Mouse (Mus musculus): ENCODE results near the gene Rcbtb2. TPM values are rescaled to one million over a fixed set of nuclear protein-coding genes. Genes with fewer than 3 reads are reported as not detected.

The Rcbtb2 gene
- total RNA-seq, 1 experiment from 2014 or later = 52.1 TPM

DNA sequence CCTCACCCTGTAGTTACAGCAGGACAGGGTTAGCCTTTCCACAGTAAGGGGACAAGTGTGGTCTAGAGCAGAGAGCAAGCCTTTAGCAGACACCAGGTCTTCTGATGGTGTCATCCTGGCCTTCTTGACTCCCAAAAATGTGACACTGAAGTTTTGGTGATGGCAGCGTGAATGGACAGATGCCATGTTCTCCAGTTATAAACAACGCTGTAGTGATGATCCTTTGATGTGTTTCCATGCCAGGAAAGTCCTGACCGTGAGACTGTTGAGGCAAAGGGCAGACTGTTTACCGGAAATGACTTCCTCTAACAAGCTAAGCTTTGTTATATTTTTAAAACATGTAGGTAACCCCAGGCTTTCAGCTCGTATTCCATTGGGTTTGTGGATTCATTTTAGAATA lies 17.0 kb downstream of the Rcbtb2 start:
- no peak for ATAC-seq (replicated peaks in 1 of 2; ENCODE audit: insufficient read depth in 1 of 2, low FRiP score in 2 of 2, low TSS enrichment in 1 of 2, low read depth in 1 of 2, poor library complexity in 2 of 2, severe bottlenecking in 2 of 2)

DNA sequence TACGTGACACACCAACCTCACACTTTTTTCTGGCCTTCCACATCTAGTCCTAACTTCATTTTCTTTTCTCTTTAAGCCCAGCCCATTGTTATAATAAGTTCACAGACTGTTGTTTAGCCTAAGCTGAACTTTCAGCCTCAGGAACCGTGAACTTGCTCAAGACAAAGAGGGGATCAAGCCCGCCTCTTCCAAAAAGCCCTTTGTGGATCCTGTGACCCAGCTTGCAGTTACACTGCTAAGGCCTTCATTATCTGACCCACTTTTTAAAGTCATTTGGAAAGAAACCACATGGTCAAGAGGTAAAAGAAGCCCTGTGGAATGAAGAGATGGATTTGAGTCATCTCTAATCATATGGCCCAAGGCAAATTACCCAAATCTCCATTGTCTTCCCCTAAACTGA lies 19.0 kb downstream of the Rcbtb2 start:
- no peak for ATAC-seq (replicated peaks in 1 of 2; ENCODE audit: insufficient read depth in 1 of 2, low FRiP score in 2 of 2, low TSS enrichment in 1 of 2, low read depth in 1 of 2, poor library complexity in 2 of 2, severe bottlenecking in 2 of 2)

DNA sequence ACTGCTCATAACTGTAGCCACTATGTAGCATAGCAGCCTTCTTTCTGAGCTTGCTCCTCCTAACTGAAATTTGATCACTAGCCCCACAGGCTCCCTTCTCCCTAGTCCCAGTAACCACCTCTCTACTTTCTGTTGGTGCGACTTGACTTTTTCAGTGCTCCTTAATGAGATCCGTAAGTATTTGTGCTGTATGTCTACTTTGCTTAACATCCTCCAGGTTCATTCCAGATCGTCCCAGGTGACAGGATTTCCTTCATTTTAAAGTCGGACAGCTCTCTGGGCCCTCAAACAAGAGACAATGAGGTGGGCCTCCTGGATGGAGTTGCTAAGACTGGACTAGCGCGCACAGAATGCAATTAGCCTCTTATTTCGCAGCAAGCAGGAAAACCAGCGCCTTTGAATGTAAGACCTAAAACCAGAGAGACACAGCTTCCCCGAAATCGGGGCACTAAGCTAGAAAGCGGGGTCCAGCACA lies 19.6 kb downstream of the Rcbtb2 start:
- ATAC-seq (replicated peaks in 1 of 2; ENCODE audit: insufficient read depth in 1 of 2, low FRiP score in 2 of 2, low TSS enrichment in 1 of 2, low read depth in 1 of 2, poor library complexity in 2 of 2, severe bottlenecking in 2 of 2) = 0 out of 4 replicates have a peak, but pooled peaks of 1 of the 2 experiments have one; percentile 17

DNA sequence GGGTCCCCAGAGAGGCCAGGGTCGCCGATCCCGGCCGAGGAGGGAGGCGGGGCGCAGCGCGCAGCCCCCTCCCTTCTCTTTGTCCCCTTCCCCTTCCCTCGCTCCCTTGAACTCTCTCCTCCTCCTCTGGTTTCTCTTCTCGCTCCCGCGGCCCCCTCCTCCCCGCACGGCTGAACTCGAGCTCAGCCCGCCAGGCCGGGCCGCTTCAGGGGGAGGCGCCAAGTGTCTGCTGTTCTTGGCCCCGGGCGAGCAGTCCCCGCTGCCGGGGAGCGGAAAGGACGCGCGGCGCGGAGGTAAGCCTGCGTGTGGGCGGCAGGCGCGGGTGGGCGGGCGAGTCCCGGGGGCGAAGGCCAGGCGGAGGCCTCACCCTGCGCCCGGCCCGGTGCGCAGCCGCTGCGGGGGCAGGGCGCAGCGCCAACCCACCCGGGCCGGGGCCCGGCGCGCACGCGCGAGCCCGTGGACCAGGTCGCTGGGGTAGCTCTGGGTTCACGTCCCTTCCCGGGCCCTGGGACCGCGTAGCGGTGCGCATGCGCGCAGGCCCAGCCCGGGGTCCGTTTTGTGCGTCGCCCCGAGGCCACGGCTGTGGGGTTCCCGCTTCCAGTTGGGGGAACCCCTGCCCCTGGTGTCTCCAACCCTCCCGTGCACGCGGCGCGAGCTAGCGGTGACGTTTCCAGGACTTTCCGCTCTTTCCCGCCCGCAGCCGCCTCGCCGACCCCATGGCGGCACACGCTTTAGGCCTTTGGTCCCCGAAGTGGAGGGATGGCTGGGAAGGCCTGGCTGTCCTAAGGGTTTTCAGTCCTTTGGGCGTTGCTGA lies 20.3 kb downstream of the Rcbtb2 start:
- ATAC-seq (replicated peaks in 1 of 2; ENCODE audit: insufficient read depth in 1 of 2, low FRiP score in 2 of 2, low TSS enrichment in 1 of 2, low read depth in 1 of 2, poor library complexity in 2 of 2, severe bottlenecking in 2 of 2) = peak; percentile 72 to 78

DNA sequence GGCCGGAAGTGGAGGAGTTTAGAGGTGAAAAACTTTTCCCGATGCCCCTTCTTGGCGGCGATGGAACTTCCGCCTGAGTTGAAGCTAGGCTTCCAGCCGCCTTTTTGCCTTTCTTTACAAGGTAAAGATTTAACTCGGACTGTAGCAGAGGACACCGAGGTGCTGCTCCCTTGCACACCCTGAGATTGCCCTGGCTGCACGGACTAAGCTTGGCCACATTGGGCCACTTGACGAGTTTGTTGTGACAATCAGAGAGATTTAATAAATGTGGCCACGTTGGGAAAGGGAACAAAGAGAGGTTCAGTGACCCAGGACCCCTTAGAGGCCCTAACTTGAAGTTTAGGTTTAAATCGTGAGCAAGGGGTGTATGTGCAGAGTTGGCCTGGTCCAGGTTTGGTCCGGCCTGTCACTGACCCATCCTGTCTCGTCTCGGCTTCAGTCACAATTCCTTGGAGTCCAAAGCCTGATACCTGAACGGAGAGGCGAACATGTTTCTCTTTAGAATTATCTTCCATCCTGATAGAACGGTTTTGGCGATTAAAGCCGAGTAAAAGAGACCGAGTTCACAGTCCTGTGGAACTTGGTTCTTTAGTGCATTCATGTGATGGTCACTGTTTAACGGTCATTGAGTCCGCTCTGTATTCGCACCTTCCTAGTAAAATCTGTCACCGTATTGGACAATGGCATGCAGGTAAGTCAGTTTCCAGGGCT lies 21.0 kb downstream of the Rcbtb2 start:
- ATAC-seq (replicated peaks in 1 of 2; ENCODE audit: insufficient read depth in 1 of 2, low FRiP score in 2 of 2, low TSS enrichment in 1 of 2, low read depth in 1 of 2, poor library complexity in 2 of 2, severe bottlenecking in 2 of 2) = no peak; a peak in 1 of 4 replicates

DNA sequence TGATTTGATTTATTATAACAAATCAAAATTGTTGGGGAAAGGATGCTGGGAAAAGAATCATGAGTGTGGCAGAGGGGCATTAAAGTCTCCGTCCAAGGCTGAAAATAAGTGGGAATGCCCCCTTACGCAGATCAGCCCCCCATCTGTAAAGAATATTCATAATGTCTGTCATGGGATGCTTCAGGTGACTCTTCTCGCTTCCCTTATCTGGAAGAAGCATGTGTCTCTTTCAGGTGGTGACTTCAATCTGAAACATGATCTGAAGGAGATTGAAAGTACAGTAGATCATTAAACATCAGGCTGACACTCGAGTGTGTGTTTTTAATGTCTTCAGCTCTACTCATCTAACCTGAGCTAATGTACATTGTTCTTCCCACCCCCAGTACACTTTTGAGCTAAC lies 22.7 kb downstream of the Rcbtb2 start:
- no peak for ATAC-seq (replicated peaks in 1 of 2; ENCODE audit: insufficient read depth in 1 of 2, low FRiP score in 2 of 2, low TSS enrichment in 1 of 2, low read depth in 1 of 2, poor library complexity in 2 of 2, severe bottlenecking in 2 of 2)

DNA sequence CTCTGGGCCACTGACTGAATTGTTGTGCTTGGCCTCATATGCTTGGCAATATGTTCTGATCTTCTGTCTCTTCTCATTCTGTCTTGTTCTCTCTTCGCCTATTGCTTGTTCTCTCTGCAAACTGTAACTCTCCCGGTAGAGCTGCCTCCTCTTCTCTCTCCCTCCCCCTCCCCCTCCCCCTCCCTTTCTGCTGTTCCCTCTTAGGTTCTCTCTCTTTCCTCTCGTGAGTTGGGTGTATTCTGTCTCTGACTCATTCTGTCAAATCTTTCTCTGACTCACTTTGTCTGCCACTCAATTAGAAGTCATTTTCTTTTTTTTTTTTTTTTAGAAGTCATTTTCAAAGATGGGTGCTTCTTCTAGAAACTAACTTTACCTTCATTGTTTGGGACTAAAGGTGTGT lies 23.9 kb downstream of the Rcbtb2 start:
- ATAC-seq (replicated peaks in 1 of 2; ENCODE audit: insufficient read depth in 1 of 2, low FRiP score in 2 of 2, low TSS enrichment in 1 of 2, low read depth in 1 of 2, poor library complexity in 2 of 2, severe bottlenecking in 2 of 2) = no peak

DNA sequence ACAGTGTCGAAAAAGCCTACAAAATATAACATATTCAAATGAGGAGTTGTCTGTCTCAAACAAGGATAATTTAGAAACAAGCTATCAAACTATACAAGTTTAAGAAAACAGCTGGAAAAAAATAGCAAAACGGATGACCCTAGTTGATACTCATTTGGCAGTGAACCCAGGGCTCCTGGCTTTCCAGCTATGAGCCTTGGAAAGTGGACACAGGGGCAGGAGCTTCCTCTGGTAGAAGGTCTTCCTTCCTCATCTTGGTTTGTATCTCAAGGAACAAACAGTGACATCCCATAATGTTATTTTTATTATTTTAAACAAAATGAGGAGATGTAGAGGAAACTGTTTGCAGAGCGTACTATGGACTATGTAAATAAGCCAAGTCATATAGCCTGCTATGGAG lies 25.3 kb downstream of the Rcbtb2 start:
- ATAC-seq (replicated peaks in 1 of 2; ENCODE audit: insufficient read depth in 1 of 2, low FRiP score in 2 of 2, low TSS enrichment in 1 of 2, low read depth in 1 of 2, poor library complexity in 2 of 2, severe bottlenecking in 2 of 2) = no peak

DNA sequence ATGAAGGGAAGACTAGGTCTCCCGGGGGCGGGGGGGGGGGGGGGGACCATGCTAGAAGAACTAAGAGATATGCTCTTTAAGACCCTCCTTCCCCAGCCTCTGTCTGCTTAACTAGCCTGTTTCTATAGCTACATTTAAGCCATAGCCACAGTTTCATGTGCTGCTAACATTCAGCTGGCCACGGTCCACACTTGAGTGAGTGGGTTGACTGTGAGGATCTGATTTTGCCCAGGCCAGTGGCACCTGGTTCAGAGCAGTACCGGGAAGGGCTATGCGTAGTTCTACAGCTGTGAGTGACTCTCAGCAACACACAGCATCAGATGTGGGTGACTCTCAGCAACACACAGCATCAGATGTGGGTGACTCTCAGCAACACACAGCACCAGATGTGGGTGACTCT lies 38.5 kb downstream of the Rcbtb2 start:
- ATAC-seq (replicated peaks in 1 of 2; ENCODE audit: insufficient read depth in 1 of 2, low FRiP score in 2 of 2, low TSS enrichment in 1 of 2, low read depth in 1 of 2, poor library complexity in 2 of 2, severe bottlenecking in 2 of 2) = no peak

DNA sequence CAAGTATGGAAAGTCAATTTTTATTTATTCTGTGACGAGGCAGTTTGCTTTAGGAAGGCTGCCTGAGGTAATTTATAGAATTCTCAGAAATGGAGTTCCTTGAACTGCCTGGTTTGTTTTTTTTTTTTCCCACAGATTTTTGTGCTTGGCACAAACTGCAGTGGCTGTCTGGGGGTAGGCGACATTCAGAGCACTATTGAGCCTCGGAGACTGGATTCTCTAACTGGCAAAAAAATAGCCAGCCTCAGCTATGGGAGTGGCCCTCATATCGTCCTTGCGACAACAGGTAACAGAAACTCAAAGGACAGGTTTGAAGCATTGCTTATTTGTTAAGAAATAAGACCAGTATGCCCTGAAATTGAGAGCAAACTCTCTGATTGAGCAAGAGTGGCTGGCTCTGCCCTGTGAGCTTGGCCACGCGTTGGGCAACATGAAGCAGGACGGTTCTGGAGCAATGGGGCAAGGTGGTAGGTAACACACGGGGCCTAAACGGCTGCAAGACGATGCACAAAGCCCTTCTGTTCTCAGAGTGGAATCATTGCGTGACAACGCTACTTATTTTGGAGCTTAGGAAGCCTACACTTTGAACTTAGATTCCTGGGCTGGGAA lies 39.5 kb downstream of the Rcbtb2 start:
- ATAC-seq (replicated peaks in 1 of 2; ENCODE audit: insufficient read depth in 1 of 2, low FRiP score in 2 of 2, low TSS enrichment in 1 of 2, low read depth in 1 of 2, poor library complexity in 2 of 2, severe bottlenecking in 2 of 2) = peak in 1 of 2 experiments; percentile 80; a peak in 1 of 4 replicates

DNA sequence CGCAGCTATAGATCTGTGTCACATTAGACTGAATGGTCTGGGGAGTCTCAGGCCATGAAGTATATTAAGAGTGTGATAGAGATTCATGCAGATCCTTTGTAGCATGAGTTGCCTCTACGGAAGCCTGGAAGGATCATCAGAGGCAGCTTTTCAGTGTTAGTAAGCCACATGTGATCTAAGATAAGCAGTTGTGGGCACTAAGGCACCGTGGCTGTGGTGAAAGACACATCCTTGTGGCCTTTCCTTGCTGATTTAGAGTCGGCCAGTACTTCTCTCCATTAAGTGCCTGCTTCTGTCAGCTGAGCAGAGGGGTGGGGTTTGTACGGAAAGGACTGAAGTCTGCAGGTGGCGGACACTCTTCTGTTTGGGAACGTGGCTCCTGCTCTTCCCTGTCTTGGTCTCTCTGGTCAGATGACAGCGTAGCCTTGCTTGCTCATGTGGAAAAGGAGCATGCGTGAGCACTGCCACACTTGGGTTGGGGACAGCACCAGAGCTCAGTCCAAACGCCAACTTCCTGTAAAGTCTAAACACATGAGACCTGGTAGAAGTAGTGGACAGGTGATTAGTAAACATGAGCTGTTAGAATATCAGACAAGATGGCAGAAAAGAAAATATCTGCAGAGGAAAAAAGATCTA lies 40.6 kb downstream of the Rcbtb2 start:
- peak; percentile 27 to 41; a peak in 2 of 4 replicates for ATAC-seq (replicated peaks in 1 of 2; ENCODE audit: insufficient read depth in 1 of 2, low FRiP score in 2 of 2, low TSS enrichment in 1 of 2, low read depth in 1 of 2, poor library complexity in 2 of 2, severe bottlenecking in 2 of 2)

DNA sequence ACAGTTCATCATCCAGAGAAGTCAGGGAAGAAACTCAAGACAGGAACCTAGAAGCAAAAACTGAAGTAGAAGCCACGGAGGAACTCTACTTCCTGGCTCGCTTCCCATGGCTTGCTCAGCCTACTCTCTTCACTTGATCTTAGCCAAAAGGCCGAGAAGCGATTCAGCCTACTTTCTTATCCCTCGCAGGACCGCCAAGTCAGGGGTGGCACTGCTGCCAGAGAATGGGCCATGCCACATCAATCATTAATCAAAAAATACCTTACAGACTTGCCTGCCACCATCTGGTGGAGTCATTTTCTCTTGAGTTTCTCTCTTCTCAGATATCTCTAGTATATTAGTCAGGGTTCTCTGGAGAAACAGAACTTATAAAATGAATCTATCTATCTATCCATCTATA lies 42.3 kb downstream of the Rcbtb2 start:
- no peak for ATAC-seq (replicated peaks in 1 of 2; ENCODE audit: insufficient read depth in 1 of 2, low FRiP score in 2 of 2, low TSS enrichment in 1 of 2, low read depth in 1 of 2, poor library complexity in 2 of 2, severe bottlenecking in 2 of 2)

DNA sequence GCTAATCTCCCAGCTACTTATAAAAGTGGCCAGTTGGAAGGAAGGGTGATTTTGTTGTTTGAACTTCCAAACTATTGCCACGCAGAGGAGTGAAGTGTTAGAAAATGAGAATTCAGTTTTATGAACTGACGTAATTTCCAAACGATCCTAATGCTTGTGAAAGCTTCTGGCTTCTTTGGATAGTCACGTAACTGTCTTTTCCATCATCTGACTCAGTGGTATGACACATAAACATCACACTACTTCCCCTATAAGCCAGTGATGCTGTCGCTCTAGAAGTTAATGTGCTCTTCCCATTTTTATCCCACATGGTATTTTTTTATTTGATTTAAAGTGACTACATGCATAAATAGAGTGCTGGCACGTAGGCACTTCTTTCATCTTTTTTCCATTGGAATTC lies 45.8 kb downstream of the Rcbtb2 start:
- no peak for ATAC-seq (replicated peaks in 1 of 2; ENCODE audit: insufficient read depth in 1 of 2, low FRiP score in 2 of 2, low TSS enrichment in 1 of 2, low read depth in 1 of 2, poor library complexity in 2 of 2, severe bottlenecking in 2 of 2)

DNA sequence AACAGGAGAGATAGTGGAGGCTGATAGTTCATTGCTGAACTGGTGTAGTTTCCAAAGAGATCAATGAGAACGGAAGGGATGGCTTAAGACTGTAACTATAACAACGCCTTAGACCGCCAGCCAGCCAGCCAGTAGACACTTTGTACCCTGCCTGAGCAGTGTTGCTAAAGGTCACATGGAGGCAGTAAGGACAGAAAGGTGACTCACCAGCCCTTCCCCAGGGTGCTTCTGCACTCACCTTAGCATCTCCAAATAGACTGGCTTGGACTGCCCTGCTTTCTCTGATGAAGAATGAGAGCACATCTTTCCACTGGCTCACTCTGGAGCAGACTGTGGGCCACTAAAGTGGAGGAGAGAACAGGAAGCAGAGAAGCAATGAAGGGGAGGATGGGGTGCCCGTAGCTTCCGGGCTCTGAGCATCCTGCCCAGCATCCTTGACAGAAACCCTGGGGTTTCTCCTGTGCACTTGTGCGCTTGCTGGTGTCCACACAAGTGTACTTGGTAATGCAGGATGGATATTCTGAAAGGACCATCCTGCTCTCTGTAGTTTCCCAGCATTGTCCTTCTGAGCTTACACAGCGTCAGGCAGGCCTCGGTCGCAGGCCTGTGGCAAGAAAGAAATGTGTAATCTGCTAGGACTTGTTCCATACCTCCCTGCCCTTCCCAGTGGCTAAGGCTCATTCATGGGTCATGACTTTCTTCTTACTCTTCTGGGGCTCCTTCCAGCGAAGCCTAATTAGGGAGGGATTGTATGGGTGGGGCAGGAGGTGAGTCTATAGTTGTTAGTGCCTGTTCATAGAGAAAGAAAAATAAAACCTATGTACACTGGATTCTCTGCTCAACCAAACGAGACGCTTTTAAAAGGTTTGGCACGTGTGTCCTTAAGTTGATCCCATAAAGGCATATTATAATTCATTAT lies 47.3 kb downstream of the Rcbtb2 start:
- no peak for ATAC-seq (replicated peaks in 1 of 2; ENCODE audit: insufficient read depth in 1 of 2, low FRiP score in 2 of 2, low TSS enrichment in 1 of 2, low read depth in 1 of 2, poor library complexity in 2 of 2, severe bottlenecking in 2 of 2)

DNA sequence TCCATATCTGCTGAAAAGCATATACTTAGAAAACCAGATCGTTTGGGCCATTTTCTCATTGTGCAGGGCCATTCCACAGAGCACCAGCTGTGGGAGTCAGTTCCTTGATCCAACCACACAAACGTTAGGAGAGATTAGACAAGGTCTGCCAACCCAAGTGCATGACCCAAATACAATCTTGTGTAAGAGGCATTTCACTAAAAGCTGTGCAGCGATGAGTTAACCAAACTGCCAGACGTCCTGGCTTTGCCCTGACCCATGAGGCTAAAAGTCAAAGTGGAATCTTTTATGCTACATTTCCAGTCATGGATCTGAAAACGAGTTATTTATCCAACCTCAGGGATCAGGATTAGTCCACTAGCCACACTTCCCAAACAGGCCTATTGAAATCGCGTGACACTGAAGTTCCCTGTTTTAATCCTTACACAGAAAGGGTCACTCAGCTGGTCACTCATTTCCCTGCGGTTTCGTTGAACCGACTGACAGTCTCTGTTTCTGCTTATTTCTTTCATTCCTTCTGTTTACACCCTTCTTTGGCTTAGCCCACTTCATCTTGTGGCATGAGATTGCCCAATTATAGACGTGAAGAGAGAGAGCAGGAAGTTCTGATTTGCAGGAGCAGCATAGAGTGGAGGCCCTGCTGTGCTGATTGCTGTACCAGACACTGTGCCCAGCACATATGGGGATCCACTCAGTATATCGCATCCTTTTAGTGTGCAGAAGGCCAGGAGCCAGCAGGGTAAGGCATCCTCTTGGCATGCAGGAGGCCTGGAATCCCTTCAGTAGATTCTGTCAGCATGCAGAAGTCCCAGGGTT lies 49.6 kb downstream of the Rcbtb2 start:
- ATAC-seq (replicated peaks in 1 of 2; ENCODE audit: insufficient read depth in 1 of 2, low FRiP score in 2 of 2, low TSS enrichment in 1 of 2, low read depth in 1 of 2, poor library complexity in 2 of 2, severe bottlenecking in 2 of 2) = no peak; a peak in 1 of 4 replicates

DNA sequence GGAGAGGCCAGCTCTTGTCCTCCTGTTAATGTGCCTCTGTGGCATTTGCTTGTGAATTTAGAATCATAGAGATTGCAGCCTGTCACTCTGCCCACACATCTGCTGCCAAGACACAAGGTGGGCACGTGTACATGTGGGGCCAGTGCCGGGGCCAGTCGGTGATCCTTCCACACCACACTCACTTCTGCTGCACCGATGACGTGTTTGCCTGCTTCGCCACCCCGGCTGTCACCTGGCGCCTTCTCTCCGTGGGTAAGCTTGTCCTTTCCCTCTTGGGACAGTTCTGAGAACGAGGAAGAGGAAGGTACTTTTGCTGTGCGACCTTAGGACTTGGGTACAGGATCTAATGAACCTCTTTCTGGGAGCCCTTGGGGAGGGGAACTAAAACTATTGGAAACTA lies 50.8 kb downstream of the Rcbtb2 start:
- ATAC-seq (replicated peaks in 1 of 2; ENCODE audit: insufficient read depth in 1 of 2, low FRiP score in 2 of 2, low TSS enrichment in 1 of 2, low read depth in 1 of 2, poor library complexity in 2 of 2, severe bottlenecking in 2 of 2) = no peak
